Mouse (Mus musculus) stomach, embryonic 15.5 days (tissue): ENCODE results near the gene Pnlip. TPM values are rescaled to one million over a fixed set of nuclear protein-coding genes. Genes with fewer than 3 reads are reported as not detected.

Experiments
- ATAC-seq: fragments of 200-750 bp; cut with Nextera tagmentation; 2 replicates; pipeline ENCODE4 v1.8.0; 2017; ENCODE audit warnings: low read depth, moderate number of reproducible peaks, moderate TSS enrichment; ENCODE audit not compliant: insufficient read depth, low FRiP score
- H3K27ac ChIP-seq: fragments of 300-500 bp; sonication (generic); 2 replicates; pipeline ENCODE4 v1.5.1; 2015; ENCODE audit warnings: mild to moderate bottlenecking, inconsistent platforms
- H3K27me3 ChIP-seq: fragments of 300-500 bp; sonication (generic); replicated peaks from 2 replicates; pipeline ENCODE4 v1.6.1; 2015; ENCODE audit warnings: inconsistent platforms
- H3K36me3 ChIP-seq: fragments of 300-500 bp; sonication (generic); 2 replicates; pipeline ENCODE4 v1.6.1; 2015; ENCODE audit warnings: inconsistent platforms
- H3K4me1 ChIP-seq: fragments of 300-500 bp; sonication (generic); 2 replicates; pipeline ENCODE4 v1.6.1; 2015; ENCODE audit warnings: inconsistent platforms
- H3K4me2 ChIP-seq: fragments of 300-500 bp; sonication (generic); 2 replicates; pipeline ENCODE4 v1.6.1; 2015; ENCODE audit warnings: mild to moderate bottlenecking, inconsistent platforms
- H3K4me3 ChIP-seq: fragments of 300-500 bp; sonication (generic); replicated peaks from 2 replicates; pipeline ENCODE4 v1.5.1; 2015; ENCODE audit warnings: inconsistent platforms
- H3K9ac ChIP-seq: fragments of 300-500 bp; sonication (generic); 2 replicates; pipeline ENCODE4 v1.6.1; 2015; ENCODE audit warnings: inconsistent platforms
- H3K9me3 ChIP-seq: fragments of 300-500 bp; sonication (generic); 2 replicates; pipeline ENCODE4 v1.6.1; 2016; ENCODE audit warnings: inconsistent platforms
- WGBS: fragments of 180-500 bp; shearing (Covaris S2); methylation state at CpG from one replicate; pipeline ENCODE4 v1.1.7; 2015; 5-methylcytosine and 5-hydroxymethylcytosine counted together
- polyA plus RNA-seq: library from polyadenylated mRNA; unstranded; fragments of >200 nt; fragmentation: Nextera tagmentation; extraction: Ambion mirVana; gene quantifications from 2 replicates; pipeline ENCODE4 v1.2.1, GENCODE M21; 2015

Pnlip gene
- polyA plus RNA-seq, 1 experiment from 2014 or later: 0.42 TPM

GRCm38 (mm10) chr19:58728445-58729031, 76.2 kb downstream of the Pnlip start, which contains the start of gene Pnliprp1:
TSS of gene Pnliprp1 (plus strand) at chr19:58728887.
- Histone ChIP-seq H3K9me3 (no peaks in the 10 kb centered on the region), H3K9ac (no peak within 1 kb of the TSS), H3K4me1 (no peaks in the 10 kb centered on the region), H3K27ac (peak within 1 kb of the TSS; percentile 67; the same call in 1 of the 2 replicates), H3K4me2 (0 out of 2 replicates have a peak within 1 kb of the TSS, but pooled peaks have one; percentile 3), H3K27me3 (no peaks in the 10 kb centered on the region), H3K4me3 (no peak within 1 kb of the TSS), H3K36me3 (no peaks in the 10 kb centered on the region)
- peak; percentile 41 for ATAC-seq
- 34% methylated on average over 5 of the region's 5 CpGs for WGBS

Other genes with a start within 250 kb of the Pnlip start
- gene Gfra1, start 196.6 kb upstream of the Pnlip start, polyA plus RNA-seq: 33.0 and 40.4 TPM in 2 replicates
- gene Ccdc172, start 140.5 kb upstream of the Pnlip start, polyA plus RNA-seq: not detected in 2 replicates
- gene Pnliprp1, start 76.4 kb downstream of the Pnlip start, polyA plus RNA-seq: 3,354 and 4,799 TPM in 2 replicates
- gene Pnliprp2, start 107.2 kb downstream of the Pnlip start, polyA plus RNA-seq: 17.6 and 18.4 TPM in 2 replicates
- 0.14 TPM in 1 of 2 replicates, not detected in the other for gene 1700019N19Rik, start 142.0 kb downstream of the Pnlip start, polyA plus RNA-seq